Mouse (Mus musculus): Measurements from ENCODE around the gene Pam16.
A peak's percentile ranks its signal among the peaks of the same experiment; 100 is the strongest.

The Pam16 gene

GRCm38 (mm10) chr16:4607818-4608531 lies 16.8 kb downstream of the Pam16 start:
- DNase-seq = peak; percentile 90 to 91

GRCm38 (mm10) chr16:4606431-4607084 lies 18.2 kb downstream of the Pam16 start:
- DNase-seq = no peak

- DNase-seq = no peak
Observed at GRCm38 (mm10) chr16:4605514-4606131, 19.2 kb downstream of the Pam16 start.

GRCm38 (mm10) chr16:4604293-4604837 lies 20.4 kb downstream of the Pam16 start:
- no peak for DNase-seq

GRCm38 (mm10) chr16:4603453-4603837 lies 21.3 kb downstream of the Pam16 start:
- no peak for DNase-seq

GRCm38 (mm10) chr16:4602766-4603452 lies 21.9 kb downstream of the Pam16 start:
- no peak for DNase-seq

GRCm38 (mm10) chr16:4602189-4602588 lies 22.6 kb downstream of the Pam16 start:
- no peak for DNase-seq

GRCm38 (mm10) chr16:4600701-4601310 lies 24.0 kb downstream of the Pam16 start:
- DNase-seq = no peak

GRCm38 (mm10) chr16:4599616-4600015 lies 25.2 kb downstream of the Pam16 start:
- DNase-seq = no peak

- no peak for DNase-seq
Observed at GRCm38 (mm10) chr16:4598891-4599543, 25.8 kb downstream of the Pam16 start.

- no peak for DNase-seq
Observed at GRCm38 (mm10) chr16:4598041-4598440, 26.7 kb downstream of the Pam16 start.

- DNase-seq = no peak
Observed at GRCm38 (mm10) chr16:4597296-4597695, 27.5 kb downstream of the Pam16 start.

GRCm38 (mm10) chr16:4596836-4597235 lies 28.0 kb downstream of the Pam16 start:
- no peak for DNase-seq

- DNase-seq = no peak
Observed at GRCm38 (mm10) chr16:4596141-4596728, 28.6 kb downstream of the Pam16 start.

- DNase-seq = no peak
Observed at GRCm38 (mm10) chr16:4595527-4595963, 29.2 kb downstream of the Pam16 start.

GRCm38 (mm10) chr16:4594814-4595526 lies 29.8 kb downstream of the Pam16 start:
- peak; percentile 25 to 38 for DNase-seq

GRCm38 (mm10) chr16:4593971-4594813 lies 30.6 kb downstream of the Pam16 start, which contains the start of gene Glis2:
Gene Glis2 (plus strand): TSS chr16:4594713.
- peak in 1 of 2 experiments; percentile 24 for DNase-seq

- DNase-seq = peak; percentile 53 to 57
Observed at GRCm38 (mm10) chr16:4592909-4593875, 31.6 kb downstream of the Pam16 start.

- no peak for DNase-seq
Observed at GRCm38 (mm10) chr16:4590236-4590635, 34.6 kb downstream of the Pam16 start.

Data from B cell, adult 2 months (primary cell).